Mouse (Mus musculus): ENCODE measurements around the gene Fgd2. TPM values are rescaled to one million over a fixed set of nuclear protein-coding genes. Genes with fewer than 3 reads are reported as not detected.

Gene Fgd2
- polyA plus RNA-seq, 1 experiment from 2014 or later, result 10.5 TPM

DNA sequence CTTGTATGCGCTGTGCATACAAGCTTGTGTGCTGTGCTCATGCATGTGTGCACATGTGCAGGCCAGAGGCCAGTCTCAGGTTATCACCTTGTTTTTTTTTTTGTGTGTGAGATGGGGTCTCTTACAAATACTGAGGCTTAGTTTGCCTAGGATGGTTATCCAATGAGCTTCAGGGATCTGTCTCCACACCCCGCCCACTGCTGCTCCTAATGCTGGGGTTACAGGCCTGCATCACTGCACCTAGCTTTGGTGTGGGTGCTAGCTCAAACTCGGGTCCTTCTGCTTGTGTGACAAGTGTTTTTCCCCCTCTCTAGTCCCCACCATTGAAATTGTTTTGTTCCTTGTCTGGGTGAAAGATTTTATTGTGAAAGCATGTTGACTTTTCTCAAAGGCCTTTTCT, 30.5 kb upstream of the Fgd2 start:
- peaks cover 16% of the 10 kb centered on the region for H3K27me3 ChIP-seq (replicated peaks; ENCODE audit: control insufficient read depth, insufficient read depth, low read length)
- H3K27ac ChIP-seq (replicated peaks; ENCODE audit: low read depth, low read length), result no peak overlapping the region
- H3K9ac ChIP-seq (ENCODE audit: low read depth, low read length), result no peak overlapping the region
- ATAC-seq (ENCODE audit: low read depth) (no peak), DNase-seq (ENCODE audit: low spot score) (no peak)
- H3K36me3 ChIP-seq (ENCODE audit: control insufficient read depth, insufficient read depth, low read length), result peaks cover 40% of the 10 kb centered on the region
- H3K4me1 ChIP-seq (ENCODE audit: control insufficient read depth, insufficient read depth, low read length), result peaks cover 12% of the 10 kb centered on the region
- no peak overlapping the region for H3K4me3 ChIP-seq (ENCODE audit: low read depth, low read length)
- WGBS, result 81% methylated on average over 3 of the region's 3 CpGs
- no peak overlapping the region for H3K4me2 ChIP-seq (ENCODE audit: low read depth, low read length)
- H3K9me3 ChIP-seq (ENCODE audit: control insufficient read depth, low read length), result no peaks in the 10 kb centered on the region

DNA sequence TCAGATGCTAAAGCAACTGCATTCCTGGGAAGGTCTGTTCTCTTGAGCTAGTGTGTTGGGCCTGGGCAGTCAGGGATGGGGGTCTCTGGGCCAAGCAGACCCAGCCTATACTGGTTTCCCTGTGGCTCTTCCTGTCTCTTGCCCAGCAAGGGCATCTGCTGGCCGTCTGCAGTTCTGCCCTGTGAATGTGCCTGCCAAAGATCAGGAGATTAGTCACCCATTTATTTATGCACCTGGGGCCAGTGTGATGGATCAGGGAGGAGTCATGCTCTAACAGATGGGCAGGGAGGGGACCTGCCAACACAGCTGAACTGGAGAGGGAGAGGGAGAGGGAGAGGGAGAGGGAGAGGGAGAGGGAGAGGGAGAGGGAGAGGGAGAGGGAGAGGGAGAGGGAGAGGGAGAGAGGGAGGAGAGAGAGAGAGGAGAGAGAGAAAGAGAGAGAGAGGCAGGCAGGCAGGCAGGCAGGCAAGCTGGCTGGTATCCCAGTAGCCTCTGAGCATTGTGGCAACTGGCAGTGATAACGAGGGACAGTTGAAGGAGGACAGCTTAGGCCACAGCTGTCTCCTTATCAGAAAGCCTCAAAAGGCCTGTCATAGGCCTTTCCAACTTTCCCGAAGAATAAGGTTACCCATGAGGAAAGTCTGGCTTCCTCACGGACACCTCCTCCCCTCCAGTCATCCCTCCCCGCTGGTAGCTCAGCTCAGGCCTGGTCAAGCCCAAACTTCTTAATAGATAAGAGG, 29.9 kb upstream of the Fgd2 start:
- no peak overlapping the region for H3K9ac ChIP-seq (ENCODE audit: low read depth, low read length)
- no peak overlapping the region; the same call in 1 of the 2 replicates for H3K27ac ChIP-seq (replicated peaks; ENCODE audit: low read depth, low read length)
- no peak overlapping the region for H3K4me2 ChIP-seq (ENCODE audit: low read depth, low read length)
- 28% methylated on average over 5 of the region's 5 CpGs for WGBS
- no peak overlapping the region for H3K4me3 ChIP-seq (ENCODE audit: low read depth, low read length)
- peaks cover 46% of the 10 kb centered on the region for H3K36me3 ChIP-seq (ENCODE audit: control insufficient read depth, insufficient read depth, low read length)
- peaks cover 12% of the 10 kb centered on the region for H3K4me1 ChIP-seq (ENCODE audit: control insufficient read depth, insufficient read depth, low read length)
- peaks cover 14% of the 10 kb centered on the region for H3K27me3 ChIP-seq (replicated peaks; ENCODE audit: control insufficient read depth, insufficient read depth, low read length)
- H3K9me3 ChIP-seq (ENCODE audit: control insufficient read depth, low read length), result no peaks in the 10 kb centered on the region
- ATAC-seq (ENCODE audit: low read depth) (peak; percentile 22; the same call in 1 of the 2 replicates), DNase-seq (ENCODE audit: low spot score) (no peak)

DNA sequence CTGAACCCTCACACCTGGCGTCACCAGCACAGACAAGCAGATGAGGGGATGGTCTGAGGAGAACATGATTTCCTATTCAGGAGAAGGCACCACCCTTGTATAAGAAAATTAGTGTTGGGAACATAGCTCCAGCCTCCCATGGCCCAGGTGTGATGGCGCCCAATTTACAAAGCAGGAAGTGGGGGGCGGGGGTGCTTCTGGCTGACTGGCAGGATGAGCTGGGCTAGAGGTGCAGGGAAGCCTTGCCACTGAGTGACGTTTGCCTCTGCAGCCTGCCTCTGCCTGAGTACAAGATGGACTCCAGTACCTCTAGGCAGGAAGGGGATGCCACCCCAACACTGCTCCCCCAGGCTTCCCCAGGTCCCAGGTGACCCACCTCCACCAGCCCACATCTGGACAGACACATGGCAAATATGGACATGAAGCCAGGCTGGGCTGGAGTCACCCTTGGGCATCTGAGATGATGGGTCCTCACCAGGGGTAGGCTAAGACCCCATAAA, 28.5 kb upstream of the Fgd2 start:
- H3K27ac ChIP-seq (replicated peaks; ENCODE audit: low read depth, low read length), result no peak overlapping the region
- no peak overlapping the region for H3K9ac ChIP-seq (ENCODE audit: low read depth, low read length)
- H3K27me3 ChIP-seq (replicated peaks; ENCODE audit: control insufficient read depth, insufficient read depth, low read length), result peaks cover 7% of the 10 kb centered on the region
- no peaks in the 10 kb centered on the region for H3K9me3 ChIP-seq (ENCODE audit: control insufficient read depth, low read length)
- no peak for DNase-seq (ENCODE audit: low spot score)
- no peak overlapping the region for H3K4me3 ChIP-seq (ENCODE audit: low read depth, low read length)
- H3K36me3 ChIP-seq (ENCODE audit: control insufficient read depth, insufficient read depth, low read length), result peaks cover 60% of the 10 kb centered on the region
- ATAC-seq (ENCODE audit: low read depth), result no peak
- 86% methylated on average over 4 of the region's 4 CpGs for WGBS
- H3K4me1 ChIP-seq (ENCODE audit: control insufficient read depth, insufficient read depth, low read length), result no peaks in the 10 kb centered on the region
- no peak overlapping the region for H3K4me2 ChIP-seq (ENCODE audit: low read depth, low read length)

DNA sequence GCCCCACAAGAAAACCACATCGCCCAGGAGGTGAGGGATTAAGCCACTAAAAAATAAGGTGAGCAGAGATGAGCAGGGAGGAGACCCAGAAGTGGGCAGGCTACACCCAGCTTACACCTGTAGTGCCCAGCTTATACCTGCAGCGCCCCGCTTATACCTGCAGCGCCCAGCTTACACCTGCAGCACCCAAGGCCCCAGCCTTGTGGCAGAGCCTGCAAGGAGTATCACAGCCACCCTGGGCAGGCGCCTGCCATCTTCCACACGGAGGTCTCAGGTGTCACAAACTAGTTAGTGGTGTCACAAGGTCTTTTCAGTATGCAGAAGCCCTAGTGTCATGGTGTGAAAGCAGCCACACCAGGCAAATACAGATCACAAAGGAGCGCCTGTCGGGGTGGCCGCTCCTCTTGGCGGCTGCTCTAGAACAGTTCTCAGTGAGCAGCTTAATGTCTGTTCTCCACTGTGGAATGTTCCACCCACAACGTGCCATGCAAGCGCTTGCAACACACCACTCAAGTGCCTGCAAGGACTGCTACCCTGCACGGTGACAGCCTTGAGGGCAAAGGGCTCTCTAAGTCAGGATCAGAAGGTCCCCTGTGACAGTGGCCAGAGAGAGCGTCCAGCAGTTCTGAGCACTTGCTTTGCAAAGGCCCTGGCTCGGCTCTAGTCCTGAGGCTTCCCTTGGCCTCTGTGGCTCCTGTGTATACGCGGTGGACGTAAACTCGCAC, 24.3 kb upstream of the Fgd2 start:
- peaks cover 9% of the 10 kb centered on the region for H3K4me1 ChIP-seq (ENCODE audit: control insufficient read depth, insufficient read depth, low read length)
- 95% methylated on average over 19 of the region's 19 CpGs for WGBS
- ATAC-seq (ENCODE audit: low read depth) (no peak), DNase-seq (ENCODE audit: low spot score) (no peak)
- H3K9ac ChIP-seq (ENCODE audit: low read depth, low read length), result no peak overlapping the region
- no peak overlapping the region for H3K4me3 ChIP-seq (ENCODE audit: low read depth, low read length)
- H3K27me3 ChIP-seq (replicated peaks; ENCODE audit: control insufficient read depth, insufficient read depth, low read length), result no peaks in the 10 kb centered on the region
- H3K9me3 ChIP-seq (ENCODE audit: control insufficient read depth, low read length), result no peaks in the 10 kb centered on the region
- no peak overlapping the region for H3K27ac ChIP-seq (replicated peaks; ENCODE audit: low read depth, low read length)
- H3K4me2 ChIP-seq (ENCODE audit: low read depth, low read length), result no peak overlapping the region
- peaks cover 84% of the 10 kb centered on the region for H3K36me3 ChIP-seq (ENCODE audit: control insufficient read depth, insufficient read depth, low read length)

DNA sequence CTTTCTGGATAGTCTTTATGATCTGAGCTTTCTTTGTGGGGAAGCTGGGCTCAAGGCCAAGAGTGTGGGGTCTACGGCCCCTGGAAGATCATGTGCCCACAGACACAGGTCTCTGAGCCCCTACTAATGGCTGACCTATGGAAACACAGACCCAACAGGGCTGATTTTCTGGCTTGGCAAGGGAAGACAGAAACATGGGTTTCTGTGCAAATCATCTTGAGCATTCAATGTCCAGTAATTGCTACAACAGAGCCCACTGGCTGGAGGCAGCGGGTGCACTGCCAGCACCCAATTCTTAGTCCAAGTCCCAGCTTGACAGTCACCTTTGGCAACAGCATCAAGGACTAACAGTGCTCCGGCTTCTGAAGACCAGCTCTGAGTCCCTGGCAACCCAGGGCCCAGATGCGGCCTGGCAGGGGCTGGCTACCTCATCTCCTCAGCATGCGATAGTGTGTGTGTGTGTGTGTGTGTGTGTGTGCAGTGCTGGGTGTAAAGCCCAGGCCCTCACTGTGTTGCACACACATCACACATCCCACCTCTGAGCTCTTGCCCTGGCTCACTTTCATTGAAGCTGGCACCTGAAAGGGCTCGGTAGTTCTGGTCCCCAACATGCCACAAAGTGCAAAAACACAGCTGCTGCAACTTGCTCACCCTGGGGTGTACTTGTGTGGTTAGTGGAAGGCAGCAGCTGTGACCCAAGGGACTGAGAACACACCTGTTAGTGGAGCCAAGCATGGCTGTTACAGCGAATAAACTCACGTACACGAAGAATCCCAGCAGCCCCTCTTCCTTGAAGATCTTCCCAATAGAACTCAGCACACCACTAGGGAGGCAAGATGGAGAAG, 22.5 kb upstream of the Fgd2 start:
- peak overlapping the region; percentile 18; the same call in 1 of the 2 replicates for H3K27ac ChIP-seq (replicated peaks; ENCODE audit: low read depth, low read length)
- no peak for ATAC-seq (ENCODE audit: low read depth)
- H3K4me1 ChIP-seq (ENCODE audit: control insufficient read depth, insufficient read depth, low read length), result peaks cover 21% of the 10 kb centered on the region
- H3K4me2 ChIP-seq (ENCODE audit: low read depth, low read length), result no peak overlapping the region
- no peak overlapping the region for H3K9ac ChIP-seq (ENCODE audit: low read depth, low read length)
- DNase-seq (ENCODE audit: low spot score), result no peak
- no peaks in the 10 kb centered on the region for H3K9me3 ChIP-seq (ENCODE audit: control insufficient read depth, low read length)
- no peak overlapping the region for H3K4me3 ChIP-seq (ENCODE audit: low read depth, low read length)
- no peaks in the 10 kb centered on the region for H3K27me3 ChIP-seq (replicated peaks; ENCODE audit: control insufficient read depth, insufficient read depth, low read length)
- WGBS, result 85% methylated on average over 9 of the region's 9 CpGs
- H3K36me3 ChIP-seq (ENCODE audit: control insufficient read depth, insufficient read depth, low read length), result peaks cover 80% of the 10 kb centered on the region

DNA sequence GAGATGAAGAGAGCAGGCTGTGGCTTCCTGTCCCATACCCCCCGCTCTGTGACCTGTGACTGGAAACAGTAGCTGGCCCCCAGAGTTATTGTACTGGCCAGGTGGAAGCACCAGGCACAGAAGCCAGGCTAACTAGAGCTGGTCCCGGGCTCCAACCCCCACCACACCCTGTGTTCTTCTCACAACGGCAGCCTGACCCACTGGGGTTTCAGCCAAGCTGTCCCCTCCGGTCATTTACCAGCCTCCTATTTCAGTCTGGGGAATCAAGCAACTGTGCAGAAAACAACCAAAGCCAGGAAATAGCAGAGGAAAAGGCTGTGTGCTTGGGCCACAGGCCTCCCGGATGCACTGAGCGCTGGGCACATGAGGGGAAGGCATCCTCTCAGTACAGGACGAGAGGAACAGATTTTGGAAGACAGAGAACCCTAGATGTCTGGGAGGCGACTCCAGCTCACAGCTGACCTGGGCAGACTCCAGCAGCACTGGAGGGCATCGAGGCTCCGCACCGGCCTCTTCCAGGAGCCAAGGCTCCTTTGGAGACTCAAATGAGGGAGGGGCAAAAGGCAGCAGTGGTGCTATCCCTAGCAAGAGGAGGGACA, 21.4 kb upstream of the Fgd2 start:
- peaks cover 81% of the 10 kb centered on the region for H3K36me3 ChIP-seq (ENCODE audit: control insufficient read depth, insufficient read depth, low read length)
- H3K4me2 ChIP-seq (ENCODE audit: low read depth, low read length), result no peak overlapping the region
- no peak for ATAC-seq (ENCODE audit: low read depth)
- H3K4me1 ChIP-seq (ENCODE audit: control insufficient read depth, insufficient read depth, low read length), result peaks cover 21% of the 10 kb centered on the region
- H3K9ac ChIP-seq (ENCODE audit: low read depth, low read length), result no peak overlapping the region
- no peak overlapping the region for H3K4me3 ChIP-seq (ENCODE audit: low read depth, low read length)
- 73% methylated on average over 11 of the region's 11 CpGs for WGBS
- no peak for DNase-seq (ENCODE audit: low spot score)
- no peaks in the 10 kb centered on the region for H3K9me3 ChIP-seq (ENCODE audit: control insufficient read depth, low read length)
- no peaks in the 10 kb centered on the region for H3K27me3 ChIP-seq (replicated peaks; ENCODE audit: control insufficient read depth, insufficient read depth, low read length)
- H3K27ac ChIP-seq (replicated peaks; ENCODE audit: low read depth, low read length), result peak overlapping the region; percentile 18; the same call in 1 of the 2 replicates

DNA sequence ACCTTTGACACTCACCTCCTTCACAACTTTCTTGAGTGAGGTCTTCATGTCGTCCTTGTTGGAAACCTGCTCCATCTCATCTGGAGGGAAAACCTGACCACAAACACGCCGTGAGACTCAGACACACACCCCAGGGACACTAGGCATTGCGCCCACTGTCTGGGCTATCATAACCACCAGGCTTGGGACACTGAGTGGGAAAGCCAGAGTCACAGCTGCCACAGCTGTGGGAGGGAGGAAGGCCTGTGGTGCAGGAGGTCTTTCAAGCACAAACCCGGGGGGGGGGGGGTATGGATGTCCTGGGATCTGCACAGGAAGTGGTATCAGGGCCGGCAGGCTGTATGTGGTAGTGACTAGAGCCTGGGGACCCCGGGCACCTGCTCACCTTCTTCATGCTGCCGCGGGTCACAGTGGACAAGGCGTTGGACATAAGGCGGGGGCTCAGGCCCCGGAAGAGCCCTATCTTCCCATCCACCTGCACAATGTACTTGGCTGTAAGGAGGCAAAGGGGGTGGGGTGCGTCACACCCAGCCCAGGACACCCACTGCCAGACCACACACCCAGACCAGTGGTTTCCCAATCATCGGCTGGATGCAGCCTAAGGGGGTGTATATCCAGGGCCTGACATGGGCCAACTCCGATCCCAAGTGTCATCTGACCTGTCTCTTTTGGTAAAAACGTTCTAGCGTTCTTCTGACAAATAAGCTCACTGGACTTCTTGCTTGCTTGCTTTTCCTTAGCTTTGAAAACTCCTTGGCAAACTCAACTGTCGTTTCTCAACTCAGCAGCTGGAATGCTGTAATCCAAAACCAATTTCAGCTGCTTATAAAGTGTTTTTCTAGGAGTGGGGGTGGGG, 20.1 kb upstream of the Fgd2 start:
- Histone ChIP-seq H3K9ac (ENCODE audit: low read depth, low read length) (0 out of 2 replicates have a peak overlapping the region, but pooled peaks have one; percentile 45), H3K4me2 (ENCODE audit: low read depth, low read length) (peak overlapping the region; percentile 11; the same call in 1 of the 2 replicates), H3K4me1 (ENCODE audit: control insufficient read depth, insufficient read depth, low read length) (peaks cover 21% of the 10 kb centered on the region)

More for the DNA sequence above, 20.1 kb upstream of the Fgd2 start:
- H3K36me3 ChIP-seq (ENCODE audit: control insufficient read depth, insufficient read depth, low read length), result peaks cover 77% of the 10 kb centered on the region
- DNase-seq (ENCODE audit: low spot score), result peak; percentile 70
- no peaks in the 10 kb centered on the region for H3K27me3 ChIP-seq (replicated peaks; ENCODE audit: control insufficient read depth, insufficient read depth, low read length)
- no peaks in the 10 kb centered on the region for H3K9me3 ChIP-seq (ENCODE audit: control insufficient read depth, low read length)
- no peak for ATAC-seq (ENCODE audit: low read depth)
- no peak overlapping the region for H3K4me3 ChIP-seq (ENCODE audit: low read depth, low read length)
- peak overlapping the region; percentile 86 for H3K27ac ChIP-seq (replicated peaks; ENCODE audit: low read depth, low read length)
- WGBS, result 71% methylated on average over 18 of the region's 18 CpGs

All from embryonic facial prominence, embryonic 14.5 days (tissue).